Mouse (Mus musculus): Measurements from ENCODE around the gene Capn13.

GRCm38 (mm10) chr17:73293237-73293636 is 107.4 kb downstream of the Capn13 start:
- TF ChIP-seq CTCF (IDR thresholded peaks at IDR 0.05) (no peak), POLR2A (IDR thresholded peaks at IDR 0.05; ENCODE audit: insufficient read depth, low read depth, low read length) (no peak)

Measured in heart, adult 2 months (tissue).